Mouse (Mus musculus) myocyte (in vitro differentiated cells): ENCODE data around the gene Rbm38. TPM values are rescaled to one million over a fixed set of nuclear protein-coding genes. Genes with fewer than 3 reads are reported as not detected.
A peak's percentile ranks its signal among the peaks of the same experiment; 100 is the strongest.

Experiments used
- H3K27me3 ChIP-seq: one replicate; pipeline ENCODE4 v1.6.1; 2011; ENCODE audit not compliant: control insufficient read depth, insufficient read depth, insufficient read length
- H3K36me3 ChIP-seq: one replicate; pipeline ENCODE4 v1.6.1; 2011; ENCODE audit not compliant: control insufficient read depth, insufficient read depth
- H3K4me2 ChIP-seq: one replicate; pipeline ENCODE4 v1.6.1; 2011; ENCODE audit warnings: low read depth, control low read depth
- H3K4me3 ChIP-seq: one replicate; pipeline ENCODE4 v1.5.1; 2011; ENCODE audit warnings: mild to moderate bottlenecking, control low read depth, moderate library complexity
- H3K79me2 ChIP-seq: one replicate; pipeline ENCODE4 v1.6.1; 2011; ENCODE audit not compliant: control insufficient read depth, insufficient read depth
- H3ac ChIP-seq: one replicate; pipeline ENCODE4 v1.6.1; 2011; ENCODE audit not compliant: control insufficient read depth, insufficient read length
- CEBPB ChIP-seq: IDR thresholded peaks from 2 replicates; pipeline ENCODE4 v1.6.1; 2011; ENCODE audit warnings: mild to moderate bottlenecking, moderate library complexity; ENCODE audit not compliant: poor library complexity, insufficient read depth, severe bottlenecking
- E2F4 ChIP-seq: IDR thresholded peaks from one replicate; pipeline ENCODE4 v1.6.1; 2011; ENCODE audit warnings: mild to moderate bottlenecking, control low read depth, moderate library complexity; ENCODE audit not compliant: insufficient read depth
- MAX ChIP-seq: IDR thresholded peaks from one replicate; pipeline ENCODE4 v1.6.1; 2011; ENCODE audit warnings: low read depth, mild to moderate bottlenecking, control low read depth
- MYOD1 ChIP-seq, 3 experiments: IDR thresholded peaks; one replicate each; pipeline ENCODE4 v1.6.1; 2011; ENCODE audit warnings: control low read depth in 2 of 3, low read depth in 2 of 3, mild to moderate bottlenecking in 2 of 3, moderate library complexity in 1 of 3; ENCODE audit not compliant: insufficient read length in 2 of 3, control insufficient read depth in 1 of 3
- MYOG ChIP-seq, 3 experiments: IDR thresholded peaks; one replicate each; pipeline ENCODE4 v1.6.1; 2011; ENCODE audit warnings: control low read depth in 2 of 3, low read depth in 2 of 3, mild to moderate bottlenecking in 2 of 3; ENCODE audit not compliant: insufficient read length in 2 of 3, control insufficient read depth in 1 of 3, insufficient read depth in 1 of 3
- POLR2A ChIP-seq: IDR thresholded peaks from one replicate; pipeline ENCODE4 v1.6.1; 2011; ENCODE audit warnings: low read depth, mild to moderate bottlenecking, control low read depth, moderate library complexity; ENCODE audit not compliant: insufficient read length
- POLR2AphosphoS2 ChIP-seq: IDR thresholded peaks from one replicate; pipeline ENCODE4 v1.6.1; 2011; ENCODE audit warnings: low read depth, control low read depth; ENCODE audit not compliant: insufficient read length
- REST ChIP-seq: IDR thresholded peaks from one replicate; pipeline ENCODE4 v1.6.1; 2011; ENCODE audit warnings: mild to moderate bottlenecking, control low read depth, moderate library complexity; ENCODE audit not compliant: insufficient read depth, insufficient read length
- SRF ChIP-seq: IDR thresholded peaks from one replicate; pipeline ENCODE4 v1.6.1; 2011; ENCODE audit warnings: low read depth; ENCODE audit not compliant: control insufficient read depth, insufficient read length
- TCF12 ChIP-seq: IDR thresholded peaks from one replicate; pipeline ENCODE4 v1.6.1; 2011; ENCODE audit warnings: mild to moderate bottlenecking, control low read depth; ENCODE audit not compliant: poor library complexity, insufficient read depth, severe bottlenecking
- TCF3 ChIP-seq: IDR thresholded peaks from one replicate; pipeline ENCODE4 v1.6.1; 2011; ENCODE audit warnings: low read depth, control low read depth; ENCODE audit not compliant: insufficient read length
- USF1 ChIP-seq: IDR thresholded peaks from one replicate; pipeline ENCODE4 v1.6.1; 2011; ENCODE audit warnings: low read depth, mild to moderate bottlenecking, control low read depth, moderate library complexity
- polyA plus RNA-seq: library from polyadenylated mRNA; unstranded; fragments of >200 nt; fragmentation: generic; extraction: Trizol; gene quantifications from one replicate; pipeline ENCODE4 v1.2.1, GENCODE M21; 2012; ENCODE audit warnings: missing spikeins

Gene Rbm38
- polyA plus RNA-seq, 1 experiment, result 124 TPM

GRCm38 (mm10) chr2:173037827-173038607 lies 17.7 kb downstream of the Rbm38 start:
- no peak overlapping the region for H3ac ChIP-seq
- no peaks in the 10 kb centered on the region for H3K27me3 ChIP-seq
- TF ChIP-seq POLR2AphosphoS2, result peak; percentile 21
- no peak for TF ChIP-seq MYOD1 (IDR thresholded peaks at IDR 0.05; ENCODE audit: control insufficient read depth in 1 of 3, insufficient read length in 2 of 3, low read depth in 2 of 3)
- H3K79me2 ChIP-seq, result no peaks in the 10 kb centered on the region
- no peak overlapping the region for H3K4me3 ChIP-seq
- H3K4me2 ChIP-seq, result no peak overlapping the region
- peaks cover 4% of the 10 kb centered on the region for H3K36me3 ChIP-seq

DNA sequence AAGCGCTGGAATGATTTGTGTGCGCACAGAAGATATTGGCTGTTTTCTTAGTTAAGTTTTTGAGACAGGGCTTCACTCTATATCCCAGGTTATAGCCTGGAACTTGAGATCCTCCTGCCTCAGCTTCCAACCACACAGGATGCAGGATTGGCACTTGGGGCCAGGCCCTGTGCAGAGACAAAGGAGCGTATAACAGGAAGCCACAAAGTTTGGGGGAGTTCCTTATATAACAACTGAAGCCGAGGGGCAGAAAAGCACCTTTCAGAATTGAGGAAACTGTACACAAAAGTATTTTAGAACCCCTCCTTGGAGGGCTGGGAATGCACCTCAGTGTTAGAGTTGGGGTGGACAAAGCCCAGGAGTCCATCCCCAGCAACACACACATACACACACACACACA lies 18.7 kb downstream of the Rbm38 start:
- no peak overlapping the region for H3ac ChIP-seq
- H3K4me2 ChIP-seq, result no peak overlapping the region
- H3K79me2 ChIP-seq, result no peaks in the 10 kb centered on the region
- H3K36me3 ChIP-seq, result peaks cover 4% of the 10 kb centered on the region
- no peak overlapping the region for H3K4me3 ChIP-seq
- no peaks in the 10 kb centered on the region for H3K27me3 ChIP-seq
- TF ChIP-seq MYOD1 (IDR thresholded peaks at IDR 0.05; ENCODE audit: control insufficient read depth in 1 of 3, insufficient read length in 2 of 3, low read depth in 2 of 3) (no peak), TCF3 (no peak), CEBPB (no peak), POLR2AphosphoS2 (no peak), USF1 (no peak), SRF (no peak), MYOG (IDR thresholded peaks at IDR 0.05; ENCODE audit: control insufficient read depth in 1 of 3, insufficient read depth in 1 of 3, insufficient read length in 2 of 3, low read depth in 2 of 3) (no peak), TCF12 (no peak), REST (no peak), E2F4 (no peak), POLR2A (no peak), MAX (no peak)

DNA sequence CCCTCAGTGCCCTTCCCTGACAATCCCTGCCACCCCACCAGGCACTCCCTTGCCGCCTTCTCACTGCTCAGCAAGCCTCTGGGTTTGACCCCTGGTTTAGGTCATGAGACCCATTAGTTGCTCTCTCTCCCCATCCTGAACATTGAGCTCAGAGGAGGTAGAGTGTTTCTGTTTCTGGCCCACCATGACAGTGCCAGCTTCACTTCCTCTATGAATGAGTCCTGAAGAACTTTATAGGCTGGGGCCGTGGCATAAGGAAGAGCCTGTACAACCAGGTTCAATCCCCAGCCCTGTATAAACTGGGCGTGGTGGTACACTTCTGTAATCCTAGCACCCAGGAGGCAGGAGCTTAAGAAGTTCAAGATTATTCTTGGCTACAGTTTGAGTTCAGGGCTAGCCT lies 20.5 kb downstream of the Rbm38 start:
- H3K4me3 ChIP-seq, result no peak overlapping the region
- TF ChIP-seq MAX, result no peak
- no peak for TF ChIP-seq CEBPB
- no peak for TF ChIP-seq REST
- no peak for TF ChIP-seq POLR2A
- no peak overlapping the region for H3ac ChIP-seq
- H3K36me3 ChIP-seq, result no peaks in the 10 kb centered on the region
- no peaks in the 10 kb centered on the region for H3K27me3 ChIP-seq
- H3K79me2 ChIP-seq, result no peaks in the 10 kb centered on the region
- no peak overlapping the region for H3K4me2 ChIP-seq

GRCm38 (mm10) chr2:173041242-173041641 lies 20.9 kb downstream of the Rbm38 start:
- Histone ChIP-seq H3K36me3 (no peaks in the 10 kb centered on the region), H3ac (no peak overlapping the region), H3K79me2 (no peaks in the 10 kb centered on the region), H3K4me3 (no peak overlapping the region), H3K27me3 (no peaks in the 10 kb centered on the region), H3K4me2 (no peak overlapping the region)
- no peak for TF ChIP-seq SRF
- no peak for TF ChIP-seq REST
- TF ChIP-seq TCF3, result no peak
- TF ChIP-seq CEBPB, result no peak
- TF ChIP-seq POLR2AphosphoS2, result no peak
- no peak for TF ChIP-seq MAX
- TF ChIP-seq POLR2A, result no peak
- TF ChIP-seq USF1, result no peak
- no peak for TF ChIP-seq E2F4
- no peak for TF ChIP-seq TCF12
- TF ChIP-seq MYOG (IDR thresholded peaks at IDR 0.05; ENCODE audit: control insufficient read depth in 1 of 3, insufficient read depth in 1 of 3, insufficient read length in 2 of 3, low read depth in 2 of 3), result no peak
- TF ChIP-seq MYOD1 (IDR thresholded peaks at IDR 0.05; ENCODE audit: control insufficient read depth in 1 of 3, insufficient read length in 2 of 3, low read depth in 2 of 3), result no peak

- Histone ChIP-seq H3ac (no peak overlapping the region), H3K36me3 (no peaks in the 10 kb centered on the region), H3K4me3 (no peak overlapping the region), H3K4me2 (no peak overlapping the region), H3K79me2 (no peaks in the 10 kb centered on the region), H3K27me3 (no peaks in the 10 kb centered on the region)
- TF ChIP-seq POLR2AphosphoS2 (no peak), USF1 (no peak), SRF (no peak), MAX (no peak), REST (no peak), TCF12 (no peak), POLR2A (no peak), MYOG (IDR thresholded peaks at IDR 0.05; ENCODE audit: control insufficient read depth in 1 of 3, insufficient read depth in 1 of 3, insufficient read length in 2 of 3, low read depth in 2 of 3) (no peak), CEBPB (no peak), MYOD1 (IDR thresholded peaks at IDR 0.05; ENCODE audit: control insufficient read depth in 1 of 3, insufficient read length in 2 of 3, low read depth in 2 of 3) (no peak), TCF3 (no peak), E2F4 (no peak)
These were observed 21.6 kb downstream of the Rbm38 start for GRCm38 (mm10) chr2:173041893-173042292.
